Mouse (Mus musculus) stomach, postnatal 0 days (tissue): ENCODE results near the gene Lor. TPM values are rescaled to one million over a fixed set of nuclear protein-coding genes. Genes with fewer than 3 reads are reported as not detected.

ENCODE experiments used
- ATAC-seq: fragments of 200-750 bp; cut with Nextera tagmentation; 2 replicates; pipeline ENCODE4 v1.8.0; 2017; ENCODE audit not compliant: low FRiP score, low TSS enrichment
- DNase-seq: peaks from one replicate; pipeline ENCODE4 v3.0.0-alpha.2; 2016; ENCODE audit warnings: low spot score
- H3K27ac ChIP-seq: fragments of 300-500 bp; sonication (generic); replicated peaks from 2 replicates; pipeline ENCODE4 v1.5.1; 2014; ENCODE audit warnings: mild to moderate bottlenecking, control low read depth
- H3K27me3 ChIP-seq: fragments of 300-500 bp; sonication (generic); 2 replicates; pipeline ENCODE4 v1.6.1; 2014; ENCODE audit warnings: low read length; ENCODE audit not compliant: control insufficient read depth, insufficient read depth
- H3K36me3 ChIP-seq: fragments of 300-500 bp; sonication (generic); 2 replicates; pipeline ENCODE4 v1.6.1; 2014; ENCODE audit warnings: low read length, mixed read lengths; ENCODE audit not compliant: control insufficient read depth, insufficient read depth
- H3K4me1 ChIP-seq: fragments of 300-500 bp; sonication (generic); replicated peaks from 2 replicates; pipeline ENCODE4 v1.6.1; 2014; ENCODE audit warnings: antibody characterized with exemption; ENCODE audit not compliant: control insufficient read depth, insufficient read depth
- H3K4me2 ChIP-seq: fragments of 300-500 bp; sonication (generic); replicated peaks from 2 replicates; pipeline ENCODE4 v1.6.1; 2014; ENCODE audit warnings: low read depth, mild to moderate bottlenecking, control low read depth, moderate library complexity
- H3K4me3 ChIP-seq: fragments of 300-500 bp; sonication (generic); 2 replicates; pipeline ENCODE4 v1.5.1; 2014; ENCODE audit warnings: low read depth, low read length, control low read depth
- H3K9ac ChIP-seq: fragments of 300-500 bp; sonication (generic); 2 replicates; pipeline ENCODE4 v1.6.1; 2014; ENCODE audit warnings: mild to moderate bottlenecking, low read length, control low read depth, mixed read lengths
- H3K9me3 ChIP-seq: fragments of 300-500 bp; sonication (generic); 2 replicates; pipeline ENCODE4 v1.6.1; 2016; ENCODE audit warnings: low read length; ENCODE audit not compliant: control insufficient read depth
- CTCF ChIP-seq: IDR thresholded peaks from 2 replicates; pipeline ENCODE4 v1.5.1; 2016; ENCODE audit warnings: antibody characterized with exemption, low read depth, mild to moderate bottlenecking, moderate library complexity
- EP300 ChIP-seq: optimal IDR thresholded peaks from 2 replicates; pipeline ENCODE3; 2016; ENCODE audit warnings: antibody characterized with exemption
- WGBS: fragments of 180-500 bp; shearing (Covaris S2); extraction: QIAGEN DNeasy Blood & Tissue Kit; methylation state at CpG from one replicate; pipeline ENCODE4 v1.1.7; 2014; 5-methylcytosine and 5-hydroxymethylcytosine counted together
- polyA plus RNA-seq: library from polyadenylated mRNA; unstranded; fragments of >200 nt; fragmentation: Nextera tagmentation; extraction: Ambion mirVana; gene quantifications from 2 replicates; pipeline ENCODE4 v1.2.1, GENCODE M21; 2015

Lor gene
- 1,111 and 1,600 TPM in 2 replicates for polyA plus RNA-seq

GRCm38 (mm10) chr3:92083042-92083441 lies at the start of gene Lor:
Lor (minus strand) TSS chr3:92083142.
- H3K27me3 ChIP-seq: no peaks in the 10 kb centered on the region
- ATAC-seq: no peak

GRCm38 (mm10) chr3:92123847-92124246 lies 40.9 kb upstream of the Lor start, which contains the start of gene Prr9:
Prr9 (minus strand) TSS chr3:92123947.
- H3K9ac ChIP-seq: no peak within 1 kb of the TSS
- 82% methylated on average over 5 of the region's 5 CpGs for WGBS
- no peaks in the 10 kb centered on the region for H3K27me3 ChIP-seq
- ATAC-seq (no peak), DNase-seq (no peak)
- H3K36me3 ChIP-seq: no peaks in the 10 kb centered on the region
- no peak for TF ChIP-seq CTCF
- no peak for TF ChIP-seq EP300
- no peak within 1 kb of the TSS for H3K4me2 ChIP-seq
- no peaks in the 10 kb centered on the region for H3K4me1 ChIP-seq
- H3K4me3 ChIP-seq: no peak within 1 kb of the TSS
- no peaks in the 10 kb centered on the region for H3K9me3 ChIP-seq
- no peak within 1 kb of the TSS for H3K27ac ChIP-seq

More at GRCm38 (mm10) chr3:92083042-92083441, at the start of gene Lor:
- 82% methylated on average over 2 of the region's 2 CpGs for WGBS
- no peak for DNase-seq
- H3K4me3 ChIP-seq: peak within 1 kb of the TSS; percentile 71
- H3K9me3 ChIP-seq: no peaks in the 10 kb centered on the region
- H3K4me1 ChIP-seq: no peaks in the 10 kb centered on the region; the same call in 1 of the 2 replicates
- H3K9ac ChIP-seq: no peak within 1 kb of the TSS
- H3K36me3 ChIP-seq: no peaks in the 10 kb centered on the region
- H3K27ac ChIP-seq: no peak within 1 kb of the TSS
- TF ChIP-seq EP300 (no peak), CTCF (no peak)
- peak within 1 kb of the TSS; percentile 99 for H3K4me2 ChIP-seq

- 79% methylated on average over 3 of the region's 3 CpGs for WGBS
- DNase-seq (no peak), ATAC-seq (no peak)
Measured at GRCm38 (mm10) chr3:92120902-92121301, 38.0 kb upstream of the Lor start.

GRCm38 (mm10) chr3:92117930-92118329 lies 35.0 kb upstream of the Lor start:
- H3K9me3 ChIP-seq: no peaks in the 10 kb centered on the region
- ATAC-seq: peak; percentile 87
- H3K27ac ChIP-seq: no peak overlapping the region
- no peaks in the 10 kb centered on the region for H3K36me3 ChIP-seq
- no peak overlapping the region for H3K9ac ChIP-seq
- H3K4me2 ChIP-seq: no peak overlapping the region
- H3K4me3 ChIP-seq: no peak overlapping the region
- peak; percentile 83 for TF ChIP-seq CTCF
- TF ChIP-seq EP300: no peak
- peak; percentile 44 for DNase-seq
- 19% methylated on average over 3 of the region's 3 CpGs for WGBS
- H3K27me3 ChIP-seq: no peaks in the 10 kb centered on the region
- no peaks in the 10 kb centered on the region for H3K4me1 ChIP-seq

More at GRCm38 (mm10) chr3:92120902-92121301, 38.0 kb upstream of the Lor start:
- no peaks in the 10 kb centered on the region for H3K4me1 ChIP-seq
- no peak overlapping the region for H3K9ac ChIP-seq
- H3K27ac ChIP-seq: no peak overlapping the region
- TF ChIP-seq EP300 (no peak), CTCF (no peak)
- H3K36me3 ChIP-seq: no peaks in the 10 kb centered on the region
- no peak overlapping the region for H3K4me3 ChIP-seq
- no peak overlapping the region for H3K4me2 ChIP-seq
- H3K9me3 ChIP-seq: no peaks in the 10 kb centered on the region
- no peaks in the 10 kb centered on the region for H3K27me3 ChIP-seq

GRCm38 (mm10) chr3:92111526-92111925 lies 28.6 kb upstream of the Lor start:
- Histone ChIP-seq H3K27ac (no peak overlapping the region), H3K4me3 (no peak overlapping the region), H3K27me3 (no peaks in the 10 kb centered on the region), H3K9ac (no peak overlapping the region), H3K36me3 (no peaks in the 10 kb centered on the region), H3K4me2 (no peak overlapping the region), H3K9me3 (no peaks in the 10 kb centered on the region), H3K4me1 (no peaks in the 10 kb centered on the region)
- TF ChIP-seq EP300: no peak
- no peak for TF ChIP-seq CTCF
- DNase-seq: no peak
- no peak for ATAC-seq

GRCm38 (mm10) chr3:92110790-92111189 lies 27.8 kb upstream of the Lor start:
- H3K36me3 ChIP-seq: no peaks in the 10 kb centered on the region
- no peak overlapping the region for H3K9ac ChIP-seq
- TF ChIP-seq CTCF: no peak
- no peak for TF ChIP-seq EP300
- H3K27me3 ChIP-seq: no peaks in the 10 kb centered on the region
- H3K4me3 ChIP-seq: no peak overlapping the region
- no peak overlapping the region for H3K27ac ChIP-seq
- no peaks in the 10 kb centered on the region for H3K4me1 ChIP-seq
- H3K9me3 ChIP-seq: no peaks in the 10 kb centered on the region
- DNase-seq: no peak
- no peak overlapping the region for H3K4me2 ChIP-seq
- ATAC-seq: no peak
